Mouse (Mus musculus): ENCODE measurements around the gene Cfap157.

The Cfap157 gene

DNA sequence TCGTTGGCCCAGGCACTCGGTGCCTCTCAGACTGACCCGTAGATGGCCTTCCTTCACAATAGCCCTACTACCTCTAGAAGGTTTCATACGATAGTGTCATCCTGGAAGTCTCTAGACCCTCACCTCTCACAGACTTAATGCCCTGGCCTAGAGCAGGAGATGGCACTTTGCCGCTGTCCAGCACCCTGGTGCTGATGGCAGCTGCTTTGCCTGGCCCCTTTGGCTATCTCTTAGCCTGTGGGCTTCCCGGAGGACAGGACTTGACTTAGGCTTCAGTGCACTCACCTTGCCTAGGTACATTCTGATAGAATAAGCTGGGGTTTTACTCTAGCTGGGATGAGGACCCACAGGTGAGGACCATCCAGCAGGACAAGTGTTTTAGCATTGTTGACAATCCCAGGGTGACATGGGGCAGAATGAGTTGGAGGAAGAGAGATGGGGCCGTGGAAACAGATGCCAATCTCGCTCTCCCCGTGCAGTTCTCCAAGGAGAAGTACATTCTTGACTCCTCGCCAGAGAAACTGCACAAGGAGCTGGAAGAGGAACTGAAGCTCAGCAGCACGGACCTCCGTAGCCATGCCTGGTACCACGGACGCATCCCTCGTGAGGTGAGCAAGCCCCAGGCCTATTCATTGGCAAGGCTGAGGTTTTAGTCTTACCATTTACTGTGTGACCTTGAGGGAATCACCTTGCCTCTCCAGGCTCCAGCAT, 39.8 kb downstream of the Cfap157 start:
- DNase-seq: no peak

DNA sequence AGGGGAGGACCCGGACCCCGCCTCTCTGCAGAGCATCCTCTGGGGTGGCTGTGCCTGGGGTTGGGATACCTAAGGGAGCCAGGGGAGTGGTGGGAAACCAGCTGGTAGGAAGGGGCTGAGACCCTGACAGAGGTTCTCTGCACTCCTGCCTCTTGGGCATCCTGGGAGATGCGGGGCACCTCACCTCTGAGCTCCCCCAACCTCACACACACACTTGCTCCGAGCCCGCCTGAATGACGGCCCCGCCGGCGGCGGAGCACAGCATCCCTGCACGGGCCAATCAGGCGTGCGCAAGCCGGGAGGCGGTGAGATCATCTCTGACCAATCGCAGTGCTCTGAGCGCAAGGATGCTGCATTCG, 42.1 kb downstream of the Cfap157 start:
- no peak for DNase-seq

GRCm38 (mm10) chr2:32741273-32742172, 42.7 kb downstream of the Cfap157 start:
- DNase-seq: no peak

DNA sequence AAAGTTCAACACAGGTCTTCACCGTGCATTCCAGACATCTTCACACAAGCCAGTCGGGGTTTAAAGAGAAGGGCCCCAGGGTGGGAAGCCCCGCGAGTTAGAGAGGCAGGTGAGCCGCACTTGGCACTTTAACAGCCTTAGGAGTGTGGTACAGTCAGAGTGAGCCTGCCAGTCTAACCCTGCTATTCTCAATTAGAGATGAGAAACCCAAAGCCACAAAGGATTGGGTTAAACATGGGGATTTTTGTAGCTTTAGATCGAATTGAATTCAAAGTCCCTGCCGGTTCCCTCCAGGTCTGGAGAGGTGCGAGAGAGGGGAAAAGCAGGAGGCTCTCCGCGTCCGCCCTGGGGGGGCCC, 43.3 kb downstream of the Cfap157 start, which contains the start of gene 6330409D20Rik:
6330409D20Rik (minus strand) TSS at position 101 of the 357 bp plus-strand sequence.
- DNase-seq: no peak

- DNase-seq: no peak
Observed at GRCm38 (mm10) chr2:32739311-32739710, 44.9 kb downstream of the Cfap157 start.

DNA sequence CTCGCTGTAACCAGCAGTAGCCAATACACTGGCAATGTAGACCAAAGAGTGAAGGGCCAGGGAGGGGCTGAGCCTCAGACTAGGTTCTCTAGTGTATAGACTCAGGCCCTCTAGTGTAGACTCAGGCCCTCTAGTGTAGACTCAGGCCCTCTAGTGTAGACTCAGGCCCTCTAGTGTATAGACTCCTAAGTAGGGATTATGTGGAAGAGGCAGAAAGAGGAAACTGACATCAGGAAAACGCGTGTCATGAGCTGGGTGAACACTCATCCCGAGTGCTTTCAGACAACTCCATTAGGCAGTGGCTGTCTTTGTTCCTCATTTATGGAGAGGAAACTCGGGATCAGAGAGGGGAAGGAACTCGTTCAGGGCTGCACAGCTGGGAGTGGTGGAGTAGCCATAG, 47.2 kb downstream of the Cfap157 start:
- DNase-seq: no peak

DNA sequence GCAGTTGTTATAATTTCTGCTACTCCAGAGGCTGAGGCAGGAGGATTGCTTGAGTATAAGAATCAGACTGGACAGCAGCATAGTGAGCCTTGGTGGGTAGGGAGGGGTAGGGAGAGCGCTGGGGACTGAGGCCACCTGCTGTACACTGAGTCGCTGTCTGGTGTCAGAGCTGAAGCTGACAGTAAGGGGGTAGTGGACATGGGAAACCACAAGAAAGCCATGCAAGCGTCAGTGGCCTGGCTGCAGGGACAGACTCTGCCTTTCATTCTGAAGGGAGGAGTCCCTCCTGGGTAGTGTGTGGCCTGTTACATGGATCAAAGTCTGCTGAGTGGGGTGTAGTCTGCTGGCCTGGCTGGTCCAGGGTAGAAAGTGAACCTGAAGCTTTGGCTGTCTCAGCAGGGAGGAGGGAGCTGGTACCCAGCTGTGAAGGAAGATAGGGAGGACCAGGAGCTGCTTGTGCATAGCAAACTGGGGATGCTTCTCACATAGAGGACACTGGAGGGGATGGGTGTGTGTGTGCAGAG, 47.9 kb downstream of the Cfap157 start:
- DNase-seq: no peak

GRCm38 (mm10) chr2:32734933-32735332, 49.3 kb downstream of the Cfap157 start:
- DNase-seq: peak; percentile 67 to 69

GRCm38 (mm10) chr2:32734480-32734879, 49.7 kb downstream of the Cfap157 start:
- DNase-seq: no peak

DNA sequence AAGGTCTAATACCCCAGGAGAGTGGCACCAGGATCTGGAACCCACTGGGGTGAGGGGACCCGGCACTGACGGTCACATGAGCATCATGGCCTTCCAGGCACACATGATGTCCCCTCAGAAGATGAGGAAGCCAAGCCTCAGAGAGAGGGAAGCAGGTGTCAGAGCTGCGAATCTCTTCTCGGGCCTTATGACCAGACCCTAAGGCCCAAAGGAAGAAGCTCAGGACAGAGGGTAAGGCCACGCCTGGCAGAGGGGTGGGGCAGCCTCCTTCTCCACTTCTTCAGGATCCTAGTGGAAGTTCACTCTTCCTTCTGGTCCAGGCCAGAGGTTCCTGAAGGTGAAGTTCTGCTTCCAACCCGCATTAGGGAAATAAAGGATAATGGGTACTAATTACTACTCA, 51.5 kb downstream of the Cfap157 start:
- no peak for DNase-seq

GRCm38 (mm10) chr2:32731911-32732310, 52.3 kb downstream of the Cfap157 start:
- DNase-seq: no peak

DNA sequence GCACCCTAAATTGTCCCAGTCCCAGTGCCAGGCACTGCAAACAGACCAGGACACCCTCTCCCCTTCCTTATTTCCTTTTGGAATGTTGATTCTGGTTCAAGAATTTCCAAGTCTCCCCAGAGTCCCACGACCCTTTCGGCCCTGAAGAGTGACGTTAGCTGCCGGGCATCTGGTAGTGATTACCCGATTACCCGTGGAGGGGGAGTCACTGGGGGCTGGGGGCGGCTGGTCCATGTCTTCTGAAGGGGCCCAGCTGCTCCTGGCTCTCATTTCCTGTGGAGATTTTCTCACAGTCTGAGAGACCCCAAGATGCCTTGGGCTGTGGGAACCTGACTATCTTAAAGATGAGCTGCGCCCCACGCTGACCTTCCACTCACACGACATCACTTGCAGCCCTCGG, 53.4 kb downstream of the Cfap157 start:
- DNase-seq: no peak

- DNase-seq: no peak
Observed at GRCm38 (mm10) chr2:32729547-32729946, 54.7 kb downstream of the Cfap157 start.

DNA sequence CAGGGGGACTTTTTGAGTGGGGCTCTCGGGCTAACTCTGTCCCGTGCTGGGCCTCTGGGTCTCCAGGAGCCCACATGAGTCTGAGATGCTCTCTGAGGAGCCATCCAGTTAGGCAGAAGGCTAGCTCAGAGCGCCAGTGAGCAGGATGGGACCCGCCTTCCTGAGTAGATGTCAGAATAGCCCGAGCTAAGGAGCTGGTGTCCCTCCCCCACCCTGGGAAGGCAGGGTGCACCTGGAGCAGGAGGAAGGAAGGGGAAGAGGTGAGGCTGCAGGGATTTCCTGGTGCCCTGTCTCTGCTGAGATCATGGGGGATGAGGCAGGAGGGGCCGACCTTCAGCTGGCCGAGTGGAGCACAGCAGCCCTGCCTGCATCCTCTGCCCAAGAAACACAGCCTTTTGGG, 55.8 kb downstream of the Cfap157 start:
- DNase-seq: peak; percentile 63 to 73

- DNase-seq: peak; percentile 97 to 98
Observed at GRCm38 (mm10) chr2:32727435-32727834, 56.8 kb downstream of the Cfap157 start.

All from kidney, adult 8-10 months (tissue).